Mouse (Mus musculus) left cerebral cortex, adult 11 months (tissue): Measurements from ENCODE around the gene Braf.

Experiments
- DNase-seq: peaks from one replicate; pipeline ENCODE4 v3.0.0; 2022; ENCODE audit warnings: low spot score

Gene Braf

DNA sequence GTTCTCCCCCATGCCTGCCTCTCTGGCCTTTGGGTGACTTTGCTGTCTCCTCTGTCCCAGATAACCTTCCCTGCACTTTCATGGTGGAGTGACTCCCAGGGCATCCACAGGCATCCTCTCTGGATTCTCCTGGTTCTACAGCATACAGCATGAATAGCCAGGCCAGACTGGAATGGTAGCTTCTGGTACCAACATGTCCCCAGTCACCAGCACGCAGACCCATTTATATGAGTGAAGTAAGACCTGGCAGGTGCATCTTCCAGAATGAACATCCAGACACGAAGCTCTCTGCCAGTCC is 169.7 kb downstream of the Braf start:
- no peak for DNase-seq

DNA sequence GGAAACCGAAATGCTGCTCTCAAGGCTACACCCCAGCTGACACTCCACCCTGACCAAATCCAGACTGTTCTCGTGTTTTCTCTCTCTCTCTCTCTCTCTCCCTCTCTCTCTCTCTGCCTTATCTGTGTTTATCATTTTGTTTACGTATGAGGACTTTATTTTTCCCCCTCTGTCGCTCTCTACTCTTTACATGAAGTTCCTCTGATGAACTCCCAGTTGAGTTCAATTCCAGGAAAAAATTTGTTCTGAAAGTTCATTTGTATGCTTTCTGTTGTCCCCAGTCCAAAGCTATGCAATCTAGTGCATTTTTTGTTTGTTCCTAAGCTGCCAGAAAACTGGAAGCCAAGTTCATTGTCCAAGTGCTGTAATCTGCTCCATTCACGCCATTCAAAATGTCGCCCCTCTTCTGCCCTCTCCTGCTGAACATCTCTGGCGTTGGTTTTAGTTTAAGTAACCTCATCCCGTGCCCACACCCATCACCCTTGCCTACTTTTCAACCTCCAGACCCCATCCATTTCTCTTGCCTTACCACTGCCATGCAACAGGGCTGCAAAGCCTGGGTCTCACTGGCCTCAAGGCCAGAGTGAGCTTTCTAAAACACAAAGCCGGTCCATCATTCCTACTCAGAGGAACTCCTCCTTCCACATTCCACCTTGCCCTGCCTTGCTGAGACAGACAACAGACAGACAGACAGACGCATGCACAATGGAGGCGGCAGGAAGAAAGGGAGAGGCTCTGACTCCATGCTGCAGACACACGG is 170.2 kb downstream of the Braf start:
- DNase-seq, result no peak
